Mouse (Mus musculus): Measurements from ENCODE around the gene Plscr4. TPM values are rescaled to one million over a fixed set of nuclear protein-coding genes. Genes with fewer than 3 reads are reported as not detected.

Plscr4 gene
- total RNA-seq, 1 experiment: 0.09 TPM

DNA sequence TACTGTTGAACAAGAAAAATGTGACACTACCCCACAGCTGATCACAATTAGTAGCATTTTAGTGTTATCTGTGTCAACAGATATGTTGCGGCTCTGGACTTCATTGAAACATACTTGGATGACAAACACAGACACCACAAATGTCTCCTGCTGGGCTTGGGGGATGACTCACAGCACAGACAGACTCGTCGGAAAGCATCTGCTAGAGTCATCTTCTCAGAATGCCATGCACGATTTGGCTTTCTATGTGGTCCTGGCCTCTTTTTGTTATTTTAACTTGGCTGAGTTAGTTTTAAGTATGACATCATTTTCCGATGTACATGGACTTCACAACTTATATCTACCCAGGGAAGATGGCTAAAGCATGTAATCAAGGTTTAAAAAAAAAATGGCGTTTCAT is 80.6 kb downstream of the Plscr4 start:
- no peaks in the 10 kb centered on the region for H3K36me3 ChIP-seq (ENCODE audit: control insufficient read depth, insufficient read depth, low read length, poor library complexity, severe bottlenecking)
- no peaks in the 10 kb centered on the region for H3K9me3 ChIP-seq (ENCODE audit: control insufficient read depth, insufficient read depth, low read depth, low read length)
- no peak overlapping the region for H3K27ac ChIP-seq (ENCODE audit: insufficient read depth, low read depth, low read length, poor library complexity, severe bottlenecking)
- no peak overlapping the region for H3K9ac ChIP-seq (ENCODE audit: insufficient read depth, low read depth, low read length, poor library complexity, severe bottlenecking)
- no peaks in the 10 kb centered on the region for H3K4me1 ChIP-seq (ENCODE audit: control insufficient read depth in 2 of 2, insufficient read depth in 2 of 2, low read length in 2 of 2, poor library complexity in 1 of 2)
- H3K4me3 ChIP-seq (ENCODE audit: insufficient read depth in 1 of 2, low read depth in 1 of 2, low read length in 2 of 2, poor library complexity in 1 of 2, severe bottlenecking in 1 of 2): no peak overlapping the region
- in situ Hi-C loops (cut with MboI; ENCODE audit: low sequenced_read_pairs in 2 of 2, unreplicated experiment in 2 of 2): no loop called here
- no peak for DNase-seq (ENCODE audit: low read depth, low spot score)
- TF ChIP-seq ZNF384 (IDR thresholded peaks at IDR 0.05; ENCODE audit: low read depth, low read length) (no peak), ZC3H11A (IDR thresholded peaks at IDR 0.05; ENCODE audit: borderline replicate concordance, low read depth, low read length) (no peak), CHD2 (IDR thresholded peaks at IDR 0.05; ENCODE audit: low read depth, low read length) (no peak), MAFK (IDR thresholded peaks at IDR 0.05; ENCODE audit: insufficient read depth, low read depth, low read length) (no peak), HCFC1 (IDR thresholded peaks at IDR 0.05; ENCODE audit: borderline replicate concordance, insufficient read depth, low read length) (no peak)

DNA sequence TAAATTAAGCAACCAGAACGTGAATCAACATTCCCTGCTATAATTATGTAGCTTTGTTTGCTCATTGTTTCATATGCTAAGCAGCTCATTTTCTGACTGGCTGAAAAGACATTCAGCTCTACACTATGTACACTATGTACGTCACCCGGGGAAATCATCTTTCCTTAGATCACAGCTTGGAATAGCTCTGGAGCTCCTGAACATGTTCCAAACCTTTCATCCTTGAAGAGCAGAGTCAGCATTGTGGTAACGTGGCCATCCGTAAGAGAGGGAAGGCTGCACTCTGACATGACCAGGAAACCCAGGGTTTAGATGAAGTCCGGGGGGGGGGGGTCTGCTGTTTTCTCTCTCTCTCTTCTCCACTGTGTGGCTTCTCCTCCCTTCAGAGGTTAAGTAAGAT is 81.0 kb downstream of the Plscr4 start:
- no peaks in the 10 kb centered on the region for H3K36me3 ChIP-seq (ENCODE audit: control insufficient read depth, insufficient read depth, low read length, poor library complexity, severe bottlenecking)
- H3K9me3 ChIP-seq (ENCODE audit: control insufficient read depth, insufficient read depth, low read depth, low read length): no peaks in the 10 kb centered on the region
- H3K4me3 ChIP-seq (ENCODE audit: insufficient read depth in 1 of 2, low read depth in 1 of 2, low read length in 2 of 2, poor library complexity in 1 of 2, severe bottlenecking in 1 of 2): no peak overlapping the region
- H3K4me1 ChIP-seq (ENCODE audit: control insufficient read depth in 2 of 2, insufficient read depth in 2 of 2, low read length in 2 of 2, poor library complexity in 1 of 2): no peaks in the 10 kb centered on the region
- in situ Hi-C loops (cut with MboI; ENCODE audit: low sequenced_read_pairs in 2 of 2, unreplicated experiment in 2 of 2): no loop called here
- TF ChIP-seq HCFC1 (IDR thresholded peaks at IDR 0.05; ENCODE audit: borderline replicate concordance, insufficient read depth, low read length): no peak
- no peak for TF ChIP-seq ZC3H11A (IDR thresholded peaks at IDR 0.05; ENCODE audit: borderline replicate concordance, low read depth, low read length)
- TF ChIP-seq CHD2 (IDR thresholded peaks at IDR 0.05; ENCODE audit: low read depth, low read length): no peak
- TF ChIP-seq ZNF384 (IDR thresholded peaks at IDR 0.05; ENCODE audit: low read depth, low read length): no peak
- TF ChIP-seq MAFK (IDR thresholded peaks at IDR 0.05; ENCODE audit: insufficient read depth, low read depth, low read length): no peak
- DNase-seq (ENCODE audit: low read depth, low spot score): no peak
- no peak overlapping the region for H3K27ac ChIP-seq (ENCODE audit: insufficient read depth, low read depth, low read length, poor library complexity, severe bottlenecking)
- no peak overlapping the region for H3K9ac ChIP-seq (ENCODE audit: insufficient read depth, low read depth, low read length, poor library complexity, severe bottlenecking)

Other genes with a start within 250 kb of the Plscr4 start
- 12.2 and 22.2 TPM in 2 replicates for gene Plscr1, start 207.6 kb upstream of the Plscr4 start, total RNA-seq (2012; rRNA removed)
- gene Plscr2, start 181.8 kb upstream of the Plscr4 start, total RNA-seq (2012; rRNA removed): 0.32 and 1.7 TPM in 2 replicates
- not detected in 2 replicates for gene 1700057G04Rik, start 148.0 kb upstream of the Plscr4 start, total RNA-seq (2012; rRNA removed)
- gene Plod2, start 84.8 kb downstream of the Plscr4 start, total RNA-seq (2012; rRNA removed): 97.7 and 98.7 TPM in 2 replicates